Mouse (Mus musculus) E14TG2a.4 (cell line): ENCODE results near the gene Wdr26.

Source experiments
- H3K27me3 ChIP-seq: 2 replicates; pipeline ENCODE4 v1.6.1; 2014; ENCODE audit warnings: low read length, control low read depth; ENCODE audit not compliant: insufficient read depth
- H3K36me3 ChIP-seq: 2 replicates; pipeline ENCODE4 v1.6.1; 2014; ENCODE audit warnings: low read length, control low read depth; ENCODE audit not compliant: insufficient read depth
- H3K4me1 ChIP-seq: replicated peaks from 2 replicates; pipeline ENCODE4 v1.6.1; 2014; ENCODE audit warnings: low read depth, low read length, control low read depth
- H3K4me3 ChIP-seq: replicated peaks from 2 replicates; pipeline ENCODE4 v1.5.1; 2014; ENCODE audit warnings: mild to moderate bottlenecking, low read length
- H3K9me3 ChIP-seq: 2 replicates; pipeline ENCODE4 v1.6.1; 2014; ENCODE audit warnings: low read length, control low read depth
- CTCF ChIP-seq: conservative IDR thresholded peaks from 2 replicates; pipeline ENCODE4 v1.5.1; 2014; ENCODE audit warnings: low read length
- NANOG ChIP-seq: IDR thresholded peaks from 2 replicates; pipeline ENCODE4 v1.6.1; 2014; ENCODE audit warnings: borderline replicate concordance, low read length, mixed read lengths
- POU5F1 ChIP-seq: IDR thresholded peaks from 2 replicates; pipeline ENCODE4 v1.6.1; 2014; ENCODE audit warnings: low read length, borderline replicate concordance

Gene Wdr26

GRCm38 (mm10) chr1:181231262-181231661, 19.5 kb upstream of the Wdr26 start:
- TF ChIP-seq CTCF (no peak), NANOG (no peak), POU5F1 (no peak)

GRCm38 (mm10) chr1:181230731-181231148, 18.9 kb upstream of the Wdr26 start:
- Histone ChIP-seq H3K9me3 (no peaks in the 10 kb centered on the region), H3K27me3 (0 out of 2 replicates have a peak, but pooled peaks cover 4% of the 10 kb centered on the region), H3K4me1 (peaks cover 68% of the 10 kb centered on the region), H3K4me3 (peak overlapping the region; percentile 49), H3K36me3 (no peaks in the 10 kb centered on the region)
- TF ChIP-seq CTCF, result no peak
- no peak for TF ChIP-seq NANOG
- no peak for TF ChIP-seq POU5F1

More at GRCm38 (mm10) chr1:181231262-181231661, 19.5 kb upstream of the Wdr26 start:
- no peaks in the 10 kb centered on the region for H3K36me3 ChIP-seq
- H3K4me1 ChIP-seq, result peaks cover 73% of the 10 kb centered on the region
- peak overlapping the region; percentile 49 for H3K4me3 ChIP-seq
- H3K27me3 ChIP-seq, result 0 out of 2 replicates have a peak, but pooled peaks cover 4% of the 10 kb centered on the region
- H3K9me3 ChIP-seq, result no peaks in the 10 kb centered on the region

- H3K4me1 ChIP-seq, result peaks cover 52% of the 10 kb centered on the region
- TF ChIP-seq CTCF, result no peak
- no peak for TF ChIP-seq POU5F1
These were observed 17.2 kb upstream of the Wdr26 start for GRCm38 (mm10) chr1:181229046-181229445.

GRCm38 (mm10) chr1:181228591-181228990, 16.8 kb upstream of the Wdr26 start:
- TF ChIP-seq POU5F1, result no peak
- no peak for TF ChIP-seq NANOG
- TF ChIP-seq CTCF, result no peak
- Histone ChIP-seq H3K36me3 (no peaks in the 10 kb centered on the region), H3K27me3 (0 out of 2 replicates have a peak, but pooled peaks cover 4% of the 10 kb centered on the region), H3K4me3 (no peak overlapping the region), H3K9me3 (no peaks in the 10 kb centered on the region), H3K4me1 (peaks cover 48% of the 10 kb centered on the region)

More at GRCm38 (mm10) chr1:181229046-181229445, 17.2 kb upstream of the Wdr26 start:
- H3K36me3 ChIP-seq, result no peaks in the 10 kb centered on the region
- no peak overlapping the region for H3K4me3 ChIP-seq
- H3K9me3 ChIP-seq, result no peaks in the 10 kb centered on the region
- 0 out of 2 replicates have a peak, but pooled peaks cover 4% of the 10 kb centered on the region for H3K27me3 ChIP-seq

- H3K27me3 ChIP-seq, result 0 out of 2 replicates have a peak, but pooled peaks cover 4% of the 10 kb centered on the region
- H3K9me3 ChIP-seq, result no peaks in the 10 kb centered on the region
- no peak overlapping the region for H3K4me3 ChIP-seq
- TF ChIP-seq NANOG (no peak), CTCF (no peak), POU5F1 (no peak)
- H3K4me1 ChIP-seq, result peaks cover 41% of the 10 kb centered on the region
- H3K36me3 ChIP-seq, result no peaks in the 10 kb centered on the region
These were observed 16.0 kb upstream of the Wdr26 start for GRCm38 (mm10) chr1:181227804-181228203.

GRCm38 (mm10) chr1:181226850-181227249, 15.0 kb upstream of the Wdr26 start:
- Histone ChIP-seq H3K4me3 (no peak overlapping the region), H3K4me1 (peaks cover 32% of the 10 kb centered on the region), H3K9me3 (no peaks in the 10 kb centered on the region), H3K27me3 (0 out of 2 replicates have a peak, but pooled peaks cover 4% of the 10 kb centered on the region), H3K36me3 (no peaks in the 10 kb centered on the region)
- no peak for TF ChIP-seq POU5F1
- no peak for TF ChIP-seq CTCF
- no peak for TF ChIP-seq NANOG

- TF ChIP-seq CTCF, result no peak
- no peak for TF ChIP-seq POU5F1
- no peak for TF ChIP-seq NANOG
- Histone ChIP-seq H3K36me3 (no peaks in the 10 kb centered on the region), H3K9me3 (no peaks in the 10 kb centered on the region), H3K4me1 (peaks cover 16% of the 10 kb centered on the region), H3K4me3 (no peak overlapping the region), H3K27me3 (0 out of 2 replicates have a peak, but pooled peaks cover 4% of the 10 kb centered on the region)
These were observed 13.5 kb upstream of the Wdr26 start for GRCm38 (mm10) chr1:181225281-181225680.

GRCm38 (mm10) chr1:181222041-181222440, 10.2 kb upstream of the Wdr26 start:
- no peaks in the 10 kb centered on the region for H3K36me3 ChIP-seq
- no peaks in the 10 kb centered on the region for H3K9me3 ChIP-seq
- H3K27me3 ChIP-seq, result no peaks in the 10 kb centered on the region
- no peak for TF ChIP-seq NANOG
- no peak for TF ChIP-seq CTCF
- TF ChIP-seq POU5F1, result no peak
- no peaks in the 10 kb centered on the region for H3K4me1 ChIP-seq
- H3K4me3 ChIP-seq, result no peak overlapping the region

GRCm38 (mm10) chr1:181216315-181216714, 4.5 kb upstream of the Wdr26 start:
- H3K36me3 ChIP-seq, result peaks cover 4% of the 10 kb centered on the region; the same call in 1 of the 2 replicates
- no peak for TF ChIP-seq CTCF
- TF ChIP-seq POU5F1, result no peak
- no peak for TF ChIP-seq NANOG
- peaks cover 22% of the 10 kb centered on the region for H3K4me1 ChIP-seq
- H3K9me3 ChIP-seq, result no peaks in the 10 kb centered on the region
- no peak overlapping the region for H3K4me3 ChIP-seq
- no peaks in the 10 kb centered on the region for H3K27me3 ChIP-seq
